Mouse (Mus musculus) lung, postnatal 0 days (tissue): Measurements from ENCODE around the gene Gm6993.

ENCODE experiments used
- CTCF ChIP-seq: IDR thresholded peaks from 2 replicates; pipeline ENCODE4 v1.5.1; 2016; ENCODE audit warnings: antibody characterized with exemption, mild to moderate bottlenecking
- EP300 ChIP-seq: IDR thresholded peaks from 2 replicates; pipeline ENCODE4 v1.6.1; 2016; ENCODE audit warnings: antibody characterized with exemption, mild to moderate bottlenecking, control low read depth

GRCm38 (mm10) chr12:31191329-31191954, 49.1 kb upstream of the Gm6993 start:
- TF ChIP-seq CTCF = no peak
- peak; percentile 76; the same call in 1 of the 2 replicates for TF ChIP-seq EP300
